Mouse (Mus musculus) left cerebral cortex, adult 9 months (tissue): ENCODE results near the gene Zzef1.

Experiments used
- DNase-seq, 2 experiments: peaks; one replicate each; pipeline ENCODE4 v3.0.0; 2022; ENCODE audit warnings: low spot score in 2 of 2

Zzef1 gene

DNA sequence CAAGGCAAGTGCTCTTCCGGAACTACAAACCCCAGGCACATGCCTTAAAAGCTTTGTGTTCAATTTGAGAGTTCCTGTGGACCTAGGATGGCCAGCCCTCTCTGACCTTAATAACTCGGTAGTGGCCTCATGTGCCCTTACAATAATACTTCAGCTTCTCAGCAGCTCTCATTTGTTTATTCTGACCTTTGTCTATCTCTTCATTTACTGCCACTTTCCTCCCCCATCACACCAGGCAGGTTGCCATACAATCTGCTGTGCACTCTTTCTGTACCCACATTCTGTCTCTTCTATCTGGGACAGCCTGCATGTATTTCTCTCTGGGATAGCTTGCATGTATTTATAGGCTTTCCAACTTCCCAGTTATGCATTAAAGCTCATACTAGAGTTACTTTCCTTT, 10.5 kb downstream of the Zzef1 start:
- DNase-seq = peak in 1 of 2 experiments; percentile 11

DNA sequence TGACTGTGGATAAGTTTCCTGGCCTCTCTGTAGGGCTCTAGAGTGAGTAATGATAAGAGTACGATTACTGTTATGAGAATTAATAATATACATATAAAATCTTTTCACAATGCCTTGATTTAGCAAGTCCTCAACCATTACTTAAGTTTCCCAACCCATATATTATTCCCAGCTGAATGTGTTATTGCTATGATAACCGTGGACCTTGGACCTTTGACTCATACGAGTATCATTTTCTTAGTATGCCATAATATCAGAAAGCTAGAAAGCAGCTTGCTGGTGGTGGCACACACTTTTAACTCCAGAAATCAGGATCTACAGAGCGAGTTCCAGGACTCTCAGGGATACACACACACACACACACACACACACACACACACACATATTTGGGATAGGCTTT, 12.0 kb downstream of the Zzef1 start:
- no peak for DNase-seq

GRCm38 (mm10) chr11:72813687-72814086, 17.7 kb downstream of the Zzef1 start:
- DNase-seq = peak in 1 of 2 experiments; percentile 26

- no peak for DNase-seq
Measured at GRCm38 (mm10) chr11:72814188-72814587, 18.2 kb downstream of the Zzef1 start.

DNA sequence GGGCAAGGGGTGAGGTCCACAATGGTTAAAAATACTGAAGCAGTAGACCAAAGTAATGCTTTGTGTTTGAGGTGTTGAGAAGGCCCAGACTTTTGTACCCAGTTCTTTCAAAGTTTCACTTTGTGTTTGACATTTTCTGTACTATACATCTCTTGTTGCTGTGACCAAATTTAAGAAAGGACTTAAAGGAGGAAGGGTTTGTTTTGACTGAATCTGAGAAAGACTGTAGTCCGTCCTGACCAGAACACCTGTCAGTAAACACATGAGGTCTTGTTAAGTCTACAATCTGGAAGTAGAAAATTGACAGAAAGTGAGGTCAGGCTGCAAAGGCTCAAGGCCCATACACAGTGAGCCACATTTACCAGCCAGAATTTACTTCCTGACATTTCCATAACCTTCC, 20.8 kb downstream of the Zzef1 start:
- DNase-seq = no peak

DNA sequence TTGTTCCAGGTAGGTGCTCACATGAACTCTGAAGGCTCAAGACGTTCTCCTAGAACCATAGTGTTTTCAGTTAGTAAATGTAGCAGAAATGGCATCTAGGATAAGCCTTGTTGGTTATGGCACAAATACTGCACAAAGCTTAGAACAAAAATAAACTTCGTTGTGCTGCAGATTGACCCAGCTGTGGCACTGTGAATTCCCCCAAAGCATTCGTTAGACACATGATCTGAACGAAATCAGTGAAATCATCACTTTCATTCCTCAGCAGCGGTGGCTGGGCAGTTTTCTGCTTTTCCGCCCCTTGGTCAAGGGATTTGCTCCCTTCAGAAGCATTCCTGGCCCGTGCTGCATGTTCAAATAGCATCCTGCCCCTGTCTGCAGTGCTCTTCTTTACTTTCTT, 22.0 kb downstream of the Zzef1 start:
- DNase-seq = no peak

DNA sequence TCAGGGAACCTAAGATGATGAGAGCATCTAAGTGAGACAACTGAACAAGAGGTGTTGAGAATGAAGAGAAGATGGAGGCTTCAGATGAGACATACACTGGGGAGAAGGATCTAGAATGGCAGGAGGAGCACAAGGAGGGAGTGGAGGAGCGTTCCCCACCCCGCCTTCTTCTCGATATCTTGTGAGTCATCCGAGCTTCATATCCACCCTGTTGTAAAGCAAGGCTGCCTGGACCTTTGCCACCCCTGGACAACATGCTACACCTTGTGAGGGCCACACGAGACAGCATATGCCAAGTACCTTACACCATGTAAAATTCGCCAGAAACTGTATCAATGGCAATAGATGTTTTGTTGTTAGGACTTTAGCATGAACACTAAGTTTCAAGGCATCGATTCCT, 25.0 kb downstream of the Zzef1 start:
- no peak for DNase-seq

- DNase-seq = no peak
Measured at GRCm38 (mm10) chr11:72829869-72830268, 33.8 kb downstream of the Zzef1 start.

DNA sequence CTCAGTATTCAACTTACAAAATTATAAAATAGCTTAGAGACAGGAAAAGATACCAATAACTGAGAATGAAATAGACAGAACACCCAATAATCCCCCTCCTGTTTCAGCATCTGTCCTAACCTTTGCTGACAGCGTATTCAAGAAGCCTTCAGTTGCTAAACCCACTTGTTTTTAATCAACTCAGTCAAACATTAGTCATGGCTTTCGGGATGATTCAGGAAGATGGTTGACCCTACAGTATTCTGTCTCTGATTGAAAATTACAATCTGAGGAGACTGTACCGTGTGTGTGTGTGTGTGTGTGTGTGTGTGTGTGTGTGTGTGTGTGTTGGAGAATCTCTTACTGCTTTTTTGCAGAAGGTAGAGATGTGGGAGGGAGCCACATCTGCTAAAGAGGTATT, 46.7 kb downstream of the Zzef1 start:
- DNase-seq = no peak

- no peak for DNase-seq
Measured at GRCm38 (mm10) chr11:72843576-72843975, 47.5 kb downstream of the Zzef1 start.

GRCm38 (mm10) chr11:72845526-72845925, 49.5 kb downstream of the Zzef1 start:
- DNase-seq = no peak

GRCm38 (mm10) chr11:72846685-72847084, 50.7 kb downstream of the Zzef1 start:
- DNase-seq = no peak

- no peak for DNase-seq
Measured at GRCm38 (mm10) chr11:72847831-72848628, 52.0 kb downstream of the Zzef1 start.

DNA sequence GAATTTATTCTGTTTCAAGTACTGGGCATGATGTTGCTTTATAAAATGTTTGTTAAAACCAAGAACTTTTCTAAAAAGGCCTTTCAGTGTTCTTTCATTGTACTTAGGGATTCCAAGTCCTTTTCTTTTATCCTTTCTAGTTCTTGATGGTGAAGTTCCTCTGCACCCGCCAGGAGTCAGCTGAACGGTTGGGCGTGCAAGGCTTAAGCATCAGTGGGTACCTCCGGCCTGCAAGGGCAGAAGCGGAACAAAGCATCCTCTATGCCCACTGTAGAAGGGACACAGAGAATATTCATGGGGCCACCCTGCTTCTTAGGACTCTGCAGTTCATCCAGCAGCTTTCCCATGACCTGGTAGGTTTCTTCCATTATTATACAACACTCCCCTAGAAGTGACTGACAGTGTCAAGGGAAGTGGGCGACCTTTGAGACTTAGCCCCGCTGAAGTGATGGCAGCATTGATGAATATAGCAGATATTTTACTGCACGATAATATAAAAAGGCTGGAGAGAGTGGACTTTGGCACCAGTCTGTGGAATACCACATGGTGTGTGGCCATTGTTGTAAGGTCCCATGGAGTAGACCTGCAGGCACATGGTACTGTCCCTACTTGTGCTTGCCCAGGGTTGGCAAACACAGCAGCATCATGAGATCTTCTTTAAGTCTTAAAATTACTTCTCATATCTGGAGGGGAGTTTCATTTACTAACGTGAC, 54.5 kb downstream of the Zzef1 start:
- DNase-seq = no peak

DNA sequence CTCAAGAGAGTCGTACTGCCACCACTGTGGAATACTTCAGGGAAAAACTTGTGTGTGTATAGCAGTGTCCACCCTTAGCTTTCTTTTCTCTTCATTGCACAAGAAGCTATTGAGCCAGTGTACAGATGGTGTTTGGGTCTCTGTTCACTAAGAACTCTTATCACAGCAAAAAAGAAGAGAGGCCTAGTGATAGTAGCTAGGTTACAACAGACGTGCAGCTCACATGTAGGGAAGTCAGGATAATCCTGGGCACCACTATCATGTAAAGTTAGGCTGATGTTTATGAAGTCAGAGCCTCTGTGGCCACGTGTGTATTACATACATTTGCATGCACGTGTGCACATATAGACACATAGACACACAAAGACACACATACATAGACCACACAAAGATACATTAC, 55.2 kb downstream of the Zzef1 start:
- no peak for DNase-seq

DNA sequence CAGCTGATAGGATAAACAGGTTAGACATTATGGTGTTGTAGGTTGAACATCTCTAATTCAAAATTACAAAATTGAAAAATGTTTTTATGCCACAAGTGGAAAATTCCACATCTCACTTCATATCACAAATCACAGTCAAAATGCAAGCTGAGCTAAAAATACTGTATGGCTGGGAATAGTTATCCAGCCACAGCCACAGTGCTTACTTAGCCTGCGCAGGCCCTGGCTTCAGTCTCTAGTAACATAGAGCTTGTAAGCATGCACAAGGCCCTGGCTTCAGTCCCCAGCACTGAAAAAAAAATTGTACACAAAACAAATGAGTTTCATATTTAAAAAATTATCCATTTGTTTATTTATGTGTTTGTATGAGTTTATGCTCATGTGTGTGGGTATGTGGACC, 56.1 kb downstream of the Zzef1 start:
- no peak for DNase-seq

- peak in 1 of 2 experiments; percentile 44 for DNase-seq
Measured at GRCm38 (mm10) chr11:72853086-72853485, 57.1 kb downstream of the Zzef1 start.

DNA sequence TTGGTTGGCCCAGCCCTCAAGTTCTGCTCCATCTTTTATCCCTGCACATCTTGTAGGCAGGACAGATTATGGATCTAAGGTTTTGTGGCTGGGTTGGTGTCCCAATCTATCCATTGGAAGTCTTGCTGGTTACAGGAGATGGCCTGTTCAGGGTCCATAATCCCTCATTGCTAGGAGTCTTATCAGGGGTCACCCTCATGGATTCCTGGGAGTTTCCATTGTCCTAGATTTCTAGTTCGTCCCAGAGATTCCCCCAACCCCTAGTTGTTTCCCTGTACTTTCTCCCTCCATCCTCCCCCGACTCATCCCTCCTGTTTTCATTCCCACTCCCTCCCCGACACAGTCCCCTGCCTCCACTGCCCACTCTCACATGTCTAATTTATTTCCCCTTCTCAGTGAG, 58.2 kb downstream of the Zzef1 start:
- no peak for DNase-seq

DNA sequence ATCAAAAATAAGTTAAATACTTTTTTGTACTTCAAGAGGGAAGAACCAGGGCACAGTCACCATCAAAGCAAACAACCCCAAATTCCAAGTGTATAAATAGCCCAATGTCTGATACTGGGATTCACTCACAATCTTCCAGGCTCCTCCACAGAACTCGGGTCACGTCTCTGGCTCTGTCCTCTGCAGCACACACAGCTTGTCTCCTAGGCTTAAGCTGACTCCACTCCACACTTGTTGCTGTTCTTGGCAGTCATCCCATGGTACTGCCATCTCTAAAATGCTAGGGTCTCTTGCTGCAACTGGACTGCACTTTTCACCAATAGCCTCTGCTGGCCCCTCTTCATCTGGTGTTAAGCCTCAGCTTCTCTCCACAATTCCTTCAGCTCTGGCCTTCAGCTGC, 60.7 kb downstream of the Zzef1 start:
- no peak for DNase-seq

- peak in 1 of 2 experiments; percentile 16 for DNase-seq
Measured at GRCm38 (mm10) chr11:72861236-72861635, 65.2 kb downstream of the Zzef1 start.

- DNase-seq = no peak
Measured at GRCm38 (mm10) chr11:72866446-72866845, 70.4 kb downstream of the Zzef1 start.

- DNase-seq = no peak
Measured at GRCm38 (mm10) chr11:72872061-72872460, 76.0 kb downstream of the Zzef1 start.

DNA sequence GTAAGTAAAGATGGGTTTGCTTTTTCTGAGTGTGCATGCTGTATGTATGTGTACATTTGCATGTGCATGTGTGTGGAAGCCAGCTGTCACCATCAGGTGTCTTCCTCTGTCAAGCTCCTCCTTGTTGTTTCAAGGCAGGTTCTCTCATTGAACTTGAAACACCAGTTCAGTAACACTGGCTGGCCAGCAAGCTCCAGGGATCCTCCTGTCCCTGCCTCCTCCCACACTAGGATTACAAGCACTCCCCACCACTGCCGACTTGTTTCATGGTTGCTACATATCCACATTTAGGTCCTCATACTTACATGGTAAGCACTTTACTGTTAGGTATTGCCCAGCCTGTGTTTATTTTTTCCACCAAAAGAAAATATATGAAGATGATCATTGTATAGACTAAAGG, 96.6 kb downstream of the Zzef1 start:
- DNase-seq = no peak
